Mouse (Mus musculus) Patski (cell line): ENCODE data around the gene Pole3. TPM values are rescaled to one million over a fixed set of nuclear protein-coding genes. Genes with fewer than 3 reads are reported as not detected.

Experiments used
- ATAC-seq: fragments of 100-300 bp; one replicate; pipeline ENCODE4 v1.8.0; 2021
- CTCF ChIA-PET: fragments of 350-600 bp; sonication (Branson Sonifier 250); formaldehyde crosslinking; loops from one replicate; lab custom pipeline; 2022; ENCODE audit warnings: inconsistent platforms; lab: Charles Lee
- POLR2A ChIA-PET: fragments of 350-600 bp; sonication (Branson Sonifier 250); formaldehyde crosslinking; loops from one replicate; lab custom pipeline; 2022; ENCODE audit warnings: antibody characterized with exemption, inconsistent platforms; lab: Charles Lee
- DNase-seq: peaks from one replicate; pipeline ENCODE4 v3.0.0-alpha.2; 2011; ENCODE audit warnings: low read depth, low spot score
- H3K27me3 ChIP-seq: fragments of 371-371 bp; one replicate; pipeline ENCODE4 v1.5.1; 2021
- CTCF ChIP-seq: fragments of 100-300 bp; IDR thresholded peaks from one replicate; pipeline ENCODE4 v1.5.1; 2021
- in situ Hi-C: fragments of 300-500 bp; cut with MboI; formaldehyde crosslinking; loops from 3 replicates; pipeline ENCODE4 v1.11.1; 2018; ENCODE audit warnings: low pct_unique_long_range_greater_than_20kb, mixed read lengths
- polyA plus RNA-seq: library from polyadenylated mRNA; unstranded; gene quantifications from one replicate; pipeline ENCODE4 v1.2.3, GENCODE M21; 2021

Gene Pole3
- polyA plus RNA-seq, 1 experiment from 2014 or later: 36.4 TPM

DNA sequence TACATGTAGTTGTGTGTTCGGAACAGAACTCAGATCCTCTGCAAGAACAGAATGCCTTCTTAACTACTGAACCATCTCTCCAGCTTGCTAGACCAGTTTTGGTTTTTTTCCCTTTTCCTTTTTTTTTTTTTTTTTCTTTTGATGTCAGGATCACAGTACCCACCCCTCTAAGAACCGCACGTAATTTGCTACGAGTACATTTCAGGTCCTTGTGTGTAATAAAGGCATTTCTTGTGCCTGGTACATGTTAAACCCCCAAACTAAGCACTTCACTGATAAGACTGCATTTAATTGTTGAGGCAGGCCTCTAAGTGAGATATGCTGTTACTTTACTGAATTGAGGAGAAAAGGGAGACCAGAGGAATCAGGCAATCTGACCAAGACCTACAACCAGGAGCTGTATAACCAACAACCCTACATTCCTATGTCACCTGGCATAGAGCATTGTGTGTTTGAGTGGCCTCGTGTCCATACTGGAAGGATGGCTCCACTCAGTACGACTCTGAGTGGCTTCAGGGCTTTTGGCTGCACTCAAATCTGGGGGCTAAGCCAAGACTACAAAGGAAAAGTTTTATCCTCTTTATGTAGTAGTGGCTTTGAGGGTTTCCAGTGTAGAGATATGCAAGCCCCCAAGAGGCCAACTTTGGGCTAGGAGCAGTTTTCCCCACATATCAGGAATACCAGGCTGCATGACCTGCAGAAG, 47.2 kb downstream of the Pole3 start:
- DNase-seq: no peak
- CTCF ChIA-PET: no interaction called here

DNA sequence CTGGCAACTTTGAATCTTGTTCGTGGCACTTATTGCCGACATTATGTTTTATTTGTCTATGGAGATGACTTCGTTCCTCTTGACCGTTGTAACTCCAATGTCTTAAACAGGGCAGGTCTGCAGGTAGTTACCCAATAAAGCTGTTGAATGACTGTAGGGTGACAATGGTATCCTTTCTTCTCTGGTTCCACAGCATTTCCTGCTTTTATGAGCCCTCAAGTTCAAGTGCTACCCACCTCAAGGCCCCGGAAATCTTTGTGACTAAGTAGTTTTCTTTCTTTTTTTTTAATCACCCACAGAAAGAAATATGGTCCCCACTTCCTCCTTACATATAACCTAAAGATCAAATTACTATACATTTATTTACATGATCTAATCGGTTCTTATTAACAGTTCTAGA, 49.1 kb downstream of the Pole3 start:
- in situ Hi-C loops: no loop called here
- ATAC-seq (no peak), DNase-seq (no peak)
- no peaks in the 10 kb centered on the region for H3K27me3 ChIP-seq
- no peak for TF ChIP-seq CTCF
- POLR2A ChIA-PET: interaction anchor here (0.7 kb wide), 1 partner anchor 26 kb away, joined by 3 read pairs; no protein-coding TSS in a partner anchor
- CTCF ChIA-PET: interaction anchor here (0.6 to 1.1 kb wide), 2 partner anchors 8 to 19 kb away, joined by 3 to 4 read pairs; no protein-coding TSS in a partner anchor

More for the DNA sequence above, 47.2 kb downstream of the Pole3 start:
- POLR2A ChIA-PET: no interaction called here
- no peak for TF ChIP-seq CTCF
- no peak for ATAC-seq
- in situ Hi-C loops: no loop called here
- H3K27me3 ChIP-seq: no peaks in the 10 kb centered on the region

DNA sequence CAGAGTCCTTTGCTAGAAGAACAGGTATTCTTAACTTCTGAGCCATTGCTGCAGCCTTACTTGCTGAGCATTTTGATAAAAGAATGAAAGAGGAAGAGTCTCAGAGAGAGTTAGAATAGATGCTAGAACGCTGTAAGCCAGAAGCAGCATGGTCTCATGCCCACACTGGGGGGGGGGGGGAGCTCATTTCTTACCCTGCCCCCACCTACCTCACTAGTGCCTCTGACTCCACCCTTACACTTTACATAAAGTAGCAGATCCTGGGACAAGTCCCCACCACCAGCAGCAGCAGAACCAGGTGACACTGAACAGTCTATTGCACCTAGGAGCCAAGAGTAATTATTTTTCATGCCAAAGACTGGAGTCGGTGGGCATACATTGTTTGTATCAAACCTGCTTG, 49.7 kb downstream of the Pole3 start:
- no peak for DNase-seq
- TF ChIP-seq CTCF: no peak
- no peak for ATAC-seq
- ChIA-PET CTCF (interaction anchor here (0.6 kb wide), 1 partner anchor 20 kb away, joined by 3 read pairs; no protein-coding TSS in a partner anchor), POLR2A (interaction anchor here (0.7 kb wide), 1 partner anchor 26 kb away, joined by 3 read pairs; no protein-coding TSS in a partner anchor)
- in situ Hi-C loops: no loop called here
- no peaks in the 10 kb centered on the region for H3K27me3 ChIP-seq

Other genes with a start within 250 kb of the Pole3 start
- 22.5 TPM for gene Fkbp15, start 164.5 kb downstream of the Pole3 start, polyA plus RNA-seq
- 36.8 TPM for gene Slc31a1, start 164.3 kb downstream of the Pole3 start, polyA plus RNA-seq
- gene Cdc26, start 116.4 kb downstream of the Pole3 start, polyA plus RNA-seq: 32.2 TPM
- gene Prpf4, start 116.3 kb downstream of the Pole3 start, polyA plus RNA-seq: 10.9 TPM
- 0.96 TPM for gene Rnf183, start 89.8 kb downstream of the Pole3 start, polyA plus RNA-seq
- gene Wdr31, start 54.2 kb downstream of the Pole3 start, polyA plus RNA-seq: 8.5 TPM
- gene Bspry, start 45.0 kb downstream of the Pole3 start, polyA plus RNA-seq: 3.3 TPM
- 9.2 TPM for gene Hdhd3, start 21.6 kb downstream of the Pole3 start, polyA plus RNA-seq
- 40.5 TPM for gene Alad, start 5.2 kb downstream of the Pole3 start, polyA plus RNA-seq
- gene 4933430I17Rik, start 301 bp upstream of the Pole3 start, polyA plus RNA-seq: 0.17 TPM
- 8.2 TPM for gene Rgs3, start 34.8 kb upstream of the Pole3 start, polyA plus RNA-seq